Mouse (Mus musculus) adrenal gland, postnatal 10 days (tissue): Measurements from ENCODE around the gene Vmn2r38. TPM values are rescaled to one million over a fixed set of nuclear protein-coding genes. Genes with fewer than 3 reads are reported as not detected.
"Not testable (repeated sequence)": the region's sequence is repeated elsewhere in the genome, so short reads cannot be mapped to it uniquely, and the experiment has no call there.

Experiments used
- DNase-seq: peaks from one replicate; pipeline ENCODE4 v3.0.0; 2021; ENCODE audit warnings: mixed read lengths
- long read RNA-seq, 2 experiments: library from polyadenylated mRNA; stranded (forward); transcript quantifications; one replicate each; pipeline ENCODE4 v2.0.0; 2021
- total RNA-seq, 2 experiments: library from RNA; stranded (reverse); gene quantifications; 2 replicates each; pipeline ENCODE4 v1.2.3; 2021

Vmn2r38 gene
- total RNA-seq: not detected
- long read RNA-seq, experiment 1: 0 reads
- long read RNA-seq, experiment 2: 0 reads

DNA sequence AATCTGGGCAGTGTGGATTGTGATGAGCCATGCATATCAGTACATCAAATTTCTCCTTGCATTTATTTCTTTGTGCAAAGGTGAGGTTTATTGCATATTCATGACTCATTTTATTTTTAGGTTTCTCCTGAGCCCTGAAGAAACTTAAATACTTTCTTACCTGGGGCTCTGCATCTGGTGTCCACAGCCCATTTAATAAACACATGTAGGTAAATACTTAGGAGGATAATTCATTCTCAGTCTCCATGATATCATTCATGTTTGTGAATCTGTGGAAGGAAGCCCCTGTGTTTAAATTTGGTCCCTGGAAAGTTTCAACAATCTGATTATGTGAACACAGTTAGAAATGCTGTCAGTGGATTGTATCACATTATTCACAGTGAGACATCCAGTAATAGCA is at the start of gene Vmn2r38:
Gene Vmn2r38, minus strand, starts transcription at position 101 of the 400 bp plus-strand sequence.
- not testable (repeated sequence) for DNase-seq

DNA sequence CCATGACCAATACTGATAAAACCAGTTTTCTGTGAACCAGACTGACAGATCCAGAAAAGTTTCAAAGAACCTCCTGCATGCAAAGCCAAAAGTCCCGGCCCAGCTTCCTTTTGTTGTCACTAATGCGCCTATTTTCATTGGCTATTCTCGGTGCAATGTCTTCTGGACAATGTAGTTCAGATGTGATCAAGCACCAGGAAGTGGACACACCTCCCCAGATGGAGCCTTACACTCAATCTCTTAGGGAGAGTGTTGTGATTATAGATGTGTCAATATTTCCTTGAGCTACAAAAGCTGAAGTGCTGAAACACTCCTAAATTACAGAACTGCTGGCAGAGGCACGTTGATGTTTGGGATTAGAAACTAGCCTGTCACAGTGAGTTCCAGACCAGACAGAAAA is 32.3 kb downstream of the Vmn2r38 start:
- DNase-seq: not testable (repeated sequence)

DNA sequence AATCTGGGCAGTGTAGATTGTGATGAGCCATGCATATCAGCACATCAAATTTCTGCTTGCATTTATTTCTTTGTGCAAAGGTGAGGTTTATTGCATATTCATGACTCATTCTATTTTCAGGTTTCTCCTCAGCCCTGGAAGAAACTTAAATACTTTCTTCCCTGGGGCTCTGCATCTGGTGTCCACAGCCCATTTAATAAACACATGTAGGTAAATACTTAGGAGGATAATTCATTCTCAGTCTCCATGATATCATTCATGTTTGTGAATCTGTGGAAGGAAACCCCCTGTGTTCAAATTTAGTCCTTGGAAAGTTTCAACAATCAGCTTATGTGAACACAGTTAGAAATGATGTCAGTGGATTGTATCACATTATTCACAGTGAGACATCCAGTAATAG is 67.0 kb downstream of the Vmn2r38 start, which contains the start of gene Vmn2r39:
Gene Vmn2r39, minus strand, starts transcription at position 101 of the 400 bp plus-strand sequence.
- DNase-seq: not testable (repeated sequence)

Other genes starting within 250 kb of the Vmn2r38 start
- gene Vmn2r40, start 166.4 kb downstream of the Vmn2r38 start, total RNA-seq: not detected
- gene Vmn2r39, start 67.1 kb downstream of the Vmn2r38 start, total RNA-seq: not detected
- not detected for gene Vmn2r37, start 125.8 kb upstream of the Vmn2r38 start, total RNA-seq